Mouse (Mus musculus): ENCODE measurements around the gene Fggy.

DNA sequence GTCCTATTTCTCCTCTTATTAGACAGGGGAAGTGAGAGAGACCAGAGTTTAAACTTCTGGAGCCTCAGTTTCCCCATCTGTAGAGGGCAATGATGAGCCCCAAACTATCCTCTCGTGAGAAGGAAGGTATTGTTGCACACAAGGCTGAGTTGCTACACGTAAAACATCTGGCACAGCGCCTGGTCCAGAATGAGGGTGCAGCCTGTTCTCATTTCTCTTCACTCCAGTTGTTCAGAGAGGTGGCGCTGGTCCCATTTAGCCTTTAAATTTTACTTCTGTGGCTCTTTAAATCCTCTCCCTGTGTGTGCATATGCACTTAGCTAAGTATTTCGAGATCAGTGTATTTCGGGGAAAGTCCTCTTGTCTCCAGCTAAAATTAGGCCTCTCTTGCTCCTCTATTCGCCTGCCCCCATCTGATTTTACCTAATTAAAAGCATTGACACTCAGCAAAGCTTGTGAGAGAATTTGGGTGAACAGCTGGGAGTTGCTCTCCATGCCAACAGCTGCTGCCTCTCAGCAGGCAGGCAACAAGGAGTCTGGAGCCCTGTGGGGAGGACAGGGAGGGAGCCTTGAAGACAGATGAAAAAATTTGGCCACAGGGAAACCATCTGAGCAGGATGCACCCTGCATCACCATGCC, 340.0 kb downstream of the Fggy start:
- no peak for TF ChIP-seq EP300 (IDR thresholded peaks at IDR 0.05; ENCODE audit: low read depth)
- TF ChIP-seq CTCF (IDR thresholded peaks at IDR 0.05; ENCODE audit: low read depth), result no peak
